9 mouse cellular contexts compared by ENCODE assay signal in the genomic region with DNA sequence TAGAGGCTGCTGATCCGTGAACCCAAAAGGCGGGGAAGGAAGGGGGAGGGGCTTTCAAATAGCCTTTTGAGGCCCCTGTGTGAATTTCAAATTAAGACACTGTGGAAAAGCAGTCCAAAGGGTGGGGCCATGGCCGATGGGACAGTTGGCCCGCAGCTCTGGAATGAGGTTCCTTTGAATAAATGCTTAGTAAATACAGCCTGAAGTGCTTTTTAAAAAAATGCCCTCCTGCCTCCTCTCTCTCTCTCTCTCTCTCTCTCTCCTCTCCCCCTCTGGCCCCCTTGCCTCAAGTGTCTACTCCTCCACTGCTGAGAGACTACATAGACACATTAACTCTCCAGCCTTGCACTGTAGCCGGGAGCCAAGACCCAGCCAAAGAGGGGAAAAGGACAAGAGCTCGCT.
DNase-seq lines count a peak whose midpoint lies in the region; ATAC-seq and TF ChIP-seq lines count a peak whose summit lies in the region.
"Had no signal": no experiment of that assay in that cellular context is flagged by ENCODE, and none has a peak within 500 bp of the region (broad histone marks: within the 10 kb centered on the region; RNA-seq: fewer than 3 reads in every experiment).

No protein-coding gene starts in this region.

- no peak overlapping the region for H3K9ac ChIP-seq in hindbrain, embryonic 13.5 days
- no peak overlapping the region for H3K9ac ChIP-seq in lung, embryonic 15.5 days
- H3K9ac ChIP-seq: neural tube, embryonic 12.5 days had no signal

- TF ChIP-seq CTCF in E14TG2a.4 (conservative IDR thresholded peaks at IDR 0.05; ENCODE audit: low read length): no peak

- peaks cover 43% of the 10 kb centered on the region for H3K4me1 ChIP-seq in E14TG2a.4 (replicated peaks; ENCODE audit: low read depth, low read length)
- peaks cover 25% of the 10 kb centered on the region for H3K4me1 ChIP-seq in hindbrain, embryonic 13.5 days (replicated peaks)
- H3K4me1 ChIP-seq in lung, embryonic 15.5 days: peaks cover 33% of the 10 kb centered on the region

- DNase-seq in embryo, embryonic 10.5 days (ENCODE audit: low spot score): peak; percentile 49
- no peak for DNase-seq in embryo, embryonic 10 days (ENCODE audit: low spot score)
- no peak for DNase-seq in cerebellum, adult 8-10 months
- DNase-seq in layer of hippocampus, adult 9-11 months: no peak
- no peak for DNase-seq in Muller cell, postnatal 12 days (ENCODE audit: inconsistent ontology term)

- H3K36me3 ChIP-seq in E14TG2a.4 (ENCODE audit: insufficient read depth, low read length): no peaks in the 10 kb centered on the region
- H3K36me3 ChIP-seq in hindbrain, embryonic 13.5 days: no peaks in the 10 kb centered on the region
- H3K36me3 ChIP-seq in lung, embryonic 15.5 days: no peaks in the 10 kb centered on the region
- H3K36me3 ChIP-seq: neural tube, embryonic 12.5 days had no signal

- ATAC-seq in hindbrain, embryonic 13.5 days (ENCODE audit: low FRiP score): no peak
- ATAC-seq in lung, embryonic 15.5 days (ENCODE audit: borderline replicate concordance, extremely low read depth, low FRiP score, low TSS enrichment): peak; percentile 66

- WGBS in hindbrain, embryonic 13.5 days: 18% methylated on average over 6 of the region's 6 CpGs
- WGBS in lung, embryonic 15.5 days: 45% methylated on average over 6 of the region's 6 CpGs

- no peaks in the 10 kb centered on the region for H3K9me3 ChIP-seq in E14TG2a.4 (ENCODE audit: low read length)
- H3K9me3 ChIP-seq in hindbrain, embryonic 13.5 days: no peaks in the 10 kb centered on the region
- no peaks in the 10 kb centered on the region for H3K9me3 ChIP-seq in lung, embryonic 15.5 days
- H3K9me3 ChIP-seq: neural tube, embryonic 12.5 days had no signal

- H3K4me3 ChIP-seq in E14TG2a.4 (replicated peaks; ENCODE audit: low read length): 0 out of 2 replicates have a peak overlapping the region, but pooled peaks have one; percentile 13
- H3K4me3 ChIP-seq in hindbrain, embryonic 13.5 days: no peak overlapping the region
- no peak overlapping the region for H3K4me3 ChIP-seq in lung, embryonic 15.5 days
- H3K4me3 ChIP-seq: neural tube, embryonic 12.5 days had no signal

- no peaks in the 10 kb centered on the region for H3K27me3 ChIP-seq in E14TG2a.4 (ENCODE audit: insufficient read depth, low read length)
- H3K27me3 ChIP-seq in hindbrain, embryonic 13.5 days: no peaks in the 10 kb centered on the region
- no peaks in the 10 kb centered on the region for H3K27me3 ChIP-seq in lung, embryonic 15.5 days
- H3K27me3 ChIP-seq: neural tube, embryonic 12.5 days had no signal

- 0 out of 2 replicates have a peak overlapping the region, but pooled peaks have one; percentile 2 for H3K4me2 ChIP-seq in hindbrain, embryonic 13.5 days
- no peak overlapping the region for H3K4me2 ChIP-seq in lung, embryonic 15.5 days
- H3K4me2 ChIP-seq: neural tube, embryonic 12.5 days had no signal

- no peak overlapping the region for H3K27ac ChIP-seq in hindbrain, embryonic 13.5 days
- H3K27ac ChIP-seq in lung, embryonic 15.5 days: peak overlapping the region; percentile 65
- H3K27ac ChIP-seq: neural tube, embryonic 12.5 days had no signal
